Mouse (Mus musculus) G1E (cell line): Measurements from ENCODE around the gene Rnaseh2c. TPM values are rescaled to one million over a fixed set of nuclear protein-coding genes. Genes with fewer than 3 reads are reported as not detected.

Source experiments
- ATAC-seq: 2 replicates; pipeline ENCODE4 v1.8.0; 2016; ENCODE audit warnings: mild to moderate bottlenecking; ENCODE audit not compliant: insufficient number of reproducible peaks, poor library complexity, low FRiP score, severe bottlenecking; ENCODE audit errors: extremely low read depth
- DNase-seq: peaks from one replicate; pipeline ENCODE4 v3.0.0; 2012; ENCODE audit warnings: low spot score
- H3K27me3 ChIP-seq: 2 replicates; pipeline ENCODE4 v1.6.1; 2012; ENCODE audit warnings: mild to moderate bottlenecking, low read length, inconsistent platforms; ENCODE audit not compliant: insufficient read depth
- H3K36me3 ChIP-seq: replicated peaks from 2 replicates; pipeline ENCODE3; 2012; ENCODE audit warnings: mild to moderate bottlenecking, inconsistent platforms
- H3K4me1 ChIP-seq: 2 replicates; pipeline ENCODE4 v1.6.1; 2012; ENCODE audit warnings: low read depth, low read length, inconsistent platforms, mixed read lengths; ENCODE audit not compliant: insufficient read depth
- H3K4me3 ChIP-seq: 2 replicates; pipeline ENCODE4 v1.5.1; 2012; ENCODE audit warnings: low read depth, mild to moderate bottlenecking, inconsistent platforms, low read length, moderate library complexity, mixed read lengths
- H3K9me3 ChIP-seq: replicated peaks from 2 replicates; pipeline ENCODE4 v1.6.1; 2012; ENCODE audit warnings: inconsistent platforms
- CTCF ChIP-seq: IDR thresholded peaks from 2 replicates; pipeline ENCODE4 v1.5.1; 2012; ENCODE audit warnings: low read depth, low read length, inconsistent platforms, mixed read lengths
- GATA1 ChIP-seq: IDR thresholded peaks from 2 replicates; pipeline ENCODE4 v1.6.1; 2012; ENCODE audit warnings: borderline replicate concordance, low read length, inconsistent platforms, mixed read lengths
- GATA2 ChIP-seq: IDR thresholded peaks from 2 replicates; pipeline ENCODE4 v1.6.1; 2012; ENCODE audit warnings: low read depth, low read length, inconsistent platforms, borderline replicate concordance
- POLR2AphosphoS5 ChIP-seq: IDR thresholded peaks from 2 replicates; pipeline ENCODE4 v1.6.1; 2012; ENCODE audit warnings: low read depth, low read length, inconsistent platforms; ENCODE audit not compliant: insufficient replicate concordance
- TAL1 ChIP-seq: conservative IDR thresholded peaks from 2 replicates; pipeline ENCODE4 v1.6.1; 2012; ENCODE audit warnings: low read depth, low read length, inconsistent platforms, mixed read lengths
- polyA plus RNA-seq: library from polyadenylated mRNA; stranded (reverse); fragments of >175 nt; gene quantifications from 2 replicates; pipeline ENCODE4 v1.2.3, GENCODE M21; 2012
- total RNA-seq, 2 experiments: library from RNA; stranded (forward) in 1 of 2; stranded (reverse) in 1 of 2; fragments of 200-1000 nt in 1 of 2; fragments of >200 nt in 1 of 2; fragmentation: Nextera tagmentation in 1 of 2; gene quantifications; 2 replicates each; pipeline ENCODE4 v1.2.3; 2014 to 2017

Gene Rnaseh2c
- total and polyA plus RNA-seq, 3 experiments, result 19.7 to 315 (median 75.5) TPM

- Histone ChIP-seq H3K4me3 (peak overlapping the region; percentile 83), H3K36me3 (peaks cover 34% of the 10 kb centered on the region), H3K27me3 (peaks cover 16% of the 10 kb centered on the region), H3K4me1 (peaks cover 48% of the 10 kb centered on the region), H3K9me3 (no peaks in the 10 kb centered on the region)
- ATAC-seq (peak; percentile 30; the same call in 1 of the 2 replicates), DNase-seq (no peak)
- TF ChIP-seq CTCF (no peak), POLR2AphosphoS5 (no peak), GATA2 (no peak), TAL1 (no peak), GATA1 (no peak)
These were observed 34.5 kb upstream of the Rnaseh2c start for GRCm38 (mm10) chr19:5567180-5567533.

GRCm38 (mm10) chr19:5567534-5568469 lies 33.9 kb upstream of the Rnaseh2c start, which contains the start of gene Ap5b1:
Ap5b1 (plus strand) TSS chr19:5568025.
- DNase-seq (peak; percentile 96), ATAC-seq (peak; percentile 30; the same call in 1 of the 2 replicates)
- Histone ChIP-seq H3K4me1 (peaks cover 48% of the 10 kb centered on the region), H3K36me3 (peaks cover 40% of the 10 kb centered on the region), H3K27me3 (peaks cover 16% of the 10 kb centered on the region), H3K9me3 (no peaks in the 10 kb centered on the region), H3K4me3 (peak within 1 kb of the TSS; percentile 83)
- peak; percentile 88 for TF ChIP-seq CTCF
- TF ChIP-seq POLR2AphosphoS5, result no peak
- no peak for TF ChIP-seq TAL1
- no peak for TF ChIP-seq GATA2

- Histone ChIP-seq H3K9me3 (no peaks in the 10 kb centered on the region), H3K4me3 (peak overlapping the region; percentile 83), H3K36me3 (peaks cover 44% of the 10 kb centered on the region), H3K4me1 (peaks cover 48% of the 10 kb centered on the region), H3K27me3 (peaks cover 16% of the 10 kb centered on the region)
- TF ChIP-seq POLR2AphosphoS5, result no peak
- TF ChIP-seq CTCF, result peak; percentile 77
- ATAC-seq, result no peak
- DNase-seq, result peak; percentile 78
These were observed 33.1 kb upstream of the Rnaseh2c start for GRCm38 (mm10) chr19:5568470-5569140.

GRCm38 (mm10) chr19:5569521-5569920 lies 32.2 kb upstream of the Rnaseh2c start:
- no peaks in the 10 kb centered on the region for H3K9me3 ChIP-seq
- ATAC-seq (no peak), DNase-seq (no peak)
- peaks cover 10% of the 10 kb centered on the region for H3K27me3 ChIP-seq
- peak overlapping the region; percentile 33; the same call in 1 of the 2 replicates for H3K4me3 ChIP-seq
- TF ChIP-seq GATA1 (no peak), CTCF (no peak), TAL1 (no peak), POLR2AphosphoS5 (no peak), GATA2 (no peak)
- peaks cover 48% of the 10 kb centered on the region for H3K4me1 ChIP-seq
- H3K36me3 ChIP-seq, result peaks cover 44% of the 10 kb centered on the region

GRCm38 (mm10) chr19:5570353-5571246 lies 31.1 kb upstream of the Rnaseh2c start:
- Histone ChIP-seq H3K4me1 (peaks cover 48% of the 10 kb centered on the region), H3K9me3 (no peaks in the 10 kb centered on the region), H3K36me3 (peaks cover 44% of the 10 kb centered on the region), H3K4me3 (peak overlapping the region; percentile 36; the same call in 1 of the 2 replicates), H3K27me3 (peaks cover 8% of the 10 kb centered on the region)
- no peak for DNase-seq
- no peak for ATAC-seq
- TF ChIP-seq CTCF (no peak), GATA1 (no peak), TAL1 (no peak), GATA2 (no peak), POLR2AphosphoS5 (no peak)

GRCm38 (mm10) chr19:5571831-5572230 lies 29.8 kb upstream of the Rnaseh2c start:
- Histone ChIP-seq H3K9me3 (no peaks in the 10 kb centered on the region), H3K4me1 (peaks cover 38% of the 10 kb centered on the region), H3K36me3 (peaks cover 44% of the 10 kb centered on the region), H3K27me3 (no peaks in the 10 kb centered on the region), H3K4me3 (no peak overlapping the region)
- DNase-seq, result no peak
- TF ChIP-seq TAL1 (no peak), CTCF (no peak), GATA1 (no peak), POLR2AphosphoS5 (no peak), GATA2 (no peak)
- no peak for ATAC-seq
